Mouse (Mus musculus): ENCODE measurements around the gene Nfia. TPM values are rescaled to one million over a fixed set of nuclear protein-coding genes. Genes with fewer than 3 reads are reported as not detected.

Gene Nfia
- total RNA-seq, 2 experiments from 2014 or later, result 104 to 117 TPM

Other genes starting within 250 kb of the Nfia start
- gene E130114P18Rik, start 5.3 kb downstream of the Nfia start, total RNA-seq (2021), result 1 to 10 TPM; 7.9 to 9.2 TPM

Measured in layer of hippocampus, postnatal 25 days (tissue).